Mouse (Mus musculus) spleen, postnatal 4 days (tissue): ENCODE measurements at regions not wholly inside any gene's neighbourhood (a gene's known extent, or its start where the extent isn't known, plus 50 kb on each side); places are given as distances from the start of the nearest gene placed in this dataset.

Source experiments
- DNase-seq, 2 experiments: peaks; one replicate each; pipeline ENCODE4 v3.0.0; 2022; ENCODE audit warnings: low spot score in 2 of 2

DNA sequence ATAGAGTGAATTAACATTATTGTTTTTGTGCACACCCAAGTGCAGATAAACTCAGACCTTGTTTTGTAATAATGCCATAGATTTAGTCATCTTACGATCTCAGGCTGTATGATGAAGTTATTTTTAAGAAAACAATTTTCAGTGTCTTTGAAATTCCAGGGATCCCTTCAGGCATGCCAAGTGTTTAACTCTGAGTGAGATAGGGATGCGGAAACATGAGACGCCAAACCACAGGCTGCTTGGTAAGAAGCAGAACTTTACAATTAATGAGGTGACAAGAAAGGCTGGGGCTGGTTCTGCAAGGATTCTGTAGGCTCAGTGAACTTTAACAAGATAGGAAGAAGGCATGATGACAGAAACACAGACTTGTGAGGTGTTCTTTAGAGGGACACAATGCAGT is 292.3 kb upstream of the Alcam start:
- no peak for DNase-seq

DNA sequence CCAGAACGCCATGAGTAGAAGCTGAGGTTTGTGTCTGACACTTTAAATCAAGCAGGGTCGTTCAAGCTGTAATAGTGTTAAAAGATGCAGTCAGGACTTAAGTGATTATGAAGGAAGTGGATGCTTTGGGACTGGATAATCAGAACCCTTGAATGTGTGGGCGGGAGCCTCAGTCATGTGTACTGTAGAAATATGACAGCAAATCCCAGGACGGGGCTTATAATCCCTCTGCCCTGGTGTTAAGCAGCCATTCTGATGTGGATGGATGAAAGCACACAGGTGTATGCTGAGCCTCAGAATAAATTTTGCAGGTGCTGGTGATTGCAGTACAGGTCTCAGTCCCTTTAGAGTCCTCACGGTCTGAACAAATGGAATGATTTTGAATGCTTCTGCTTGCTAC is 290.8 kb upstream of the Alcam start:
- DNase-seq, result no peak

DNA sequence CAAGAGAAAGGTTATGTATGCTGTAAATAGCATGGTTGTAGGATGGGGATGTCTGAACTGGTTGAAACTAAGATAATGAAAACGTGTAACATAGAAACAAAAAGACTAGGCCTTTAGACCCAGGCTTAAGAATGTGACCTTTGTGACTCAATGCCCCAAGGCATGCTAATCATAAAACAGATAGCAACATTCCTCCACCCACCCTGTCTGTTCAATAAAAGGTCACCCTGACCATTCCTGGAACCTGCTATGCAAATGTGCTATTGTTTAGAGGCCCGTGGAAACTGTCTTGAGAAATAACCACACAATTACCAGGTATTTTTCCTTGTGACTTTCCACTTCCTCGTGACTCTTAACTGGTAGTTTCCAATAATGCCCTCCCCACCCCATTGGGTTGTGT is 288.3 kb upstream of the Alcam start:
- DNase-seq, result no peak

DNA sequence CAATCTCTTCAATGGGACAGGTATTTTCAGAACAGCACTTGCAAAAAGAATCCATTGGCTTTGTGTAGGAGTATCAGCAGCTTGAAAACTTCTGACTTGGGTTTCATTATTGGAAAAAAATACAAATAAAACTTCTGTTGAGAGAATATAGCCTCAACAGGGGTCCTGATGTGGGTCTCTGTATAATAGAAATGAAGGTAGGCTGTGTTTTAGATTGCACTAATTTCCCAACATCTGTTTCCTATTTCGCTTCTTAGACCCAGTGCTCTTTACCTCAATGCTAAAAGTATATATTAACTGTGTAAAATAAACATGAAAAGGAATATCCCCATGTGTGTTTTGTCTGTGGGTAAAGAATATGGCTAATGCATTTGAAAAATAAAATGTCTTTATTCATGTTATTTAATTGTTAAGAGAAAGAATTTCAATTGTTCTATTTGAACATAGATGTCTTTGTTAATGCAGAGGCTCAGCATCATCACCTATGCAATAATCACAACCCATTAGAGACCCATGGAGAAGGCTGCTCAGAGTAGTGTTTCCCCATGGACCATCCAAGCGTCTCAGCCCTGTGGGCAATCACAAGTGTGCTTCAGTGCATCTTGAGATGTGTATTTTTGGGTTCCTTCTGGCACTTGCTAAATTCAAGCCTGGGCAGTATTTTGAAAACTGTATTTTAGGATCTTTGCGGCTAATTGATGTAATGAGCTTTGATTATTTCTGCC is 272.4 kb upstream of the Alcam start:
- no peak for DNase-seq

DNA sequence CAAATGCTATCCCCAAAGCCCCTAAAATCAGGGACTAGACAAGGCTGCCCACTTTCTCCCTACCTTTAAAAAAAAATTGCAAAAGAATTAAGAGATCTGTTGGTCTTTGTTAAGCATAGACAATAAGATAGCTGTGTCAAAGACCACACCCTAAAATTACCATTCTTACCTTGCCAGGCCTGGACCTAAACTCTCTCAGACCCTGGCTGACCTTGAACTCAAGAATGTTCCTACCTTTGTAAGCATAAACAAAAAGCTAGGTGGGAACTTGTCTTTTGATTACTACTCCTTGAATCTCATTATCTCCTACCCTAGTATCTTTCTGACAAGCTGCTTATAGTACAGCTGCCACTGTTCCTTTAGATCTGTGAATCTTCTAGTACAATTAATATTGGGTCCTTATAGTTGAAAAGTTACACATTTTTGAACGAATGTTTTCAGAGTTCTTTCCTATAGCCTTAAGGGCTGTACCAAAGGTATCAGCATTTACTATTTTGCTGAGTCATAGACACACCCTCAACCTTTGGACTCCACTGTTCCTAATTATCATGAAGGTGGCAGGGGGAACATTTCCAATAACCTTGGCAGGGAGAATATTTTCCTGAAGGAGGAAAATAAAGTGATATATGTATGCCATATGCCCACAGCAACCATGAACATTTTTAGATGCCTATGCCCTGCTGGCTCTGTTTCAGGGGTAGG is 264.5 kb upstream of the Alcam start:
- no peak for DNase-seq

DNA sequence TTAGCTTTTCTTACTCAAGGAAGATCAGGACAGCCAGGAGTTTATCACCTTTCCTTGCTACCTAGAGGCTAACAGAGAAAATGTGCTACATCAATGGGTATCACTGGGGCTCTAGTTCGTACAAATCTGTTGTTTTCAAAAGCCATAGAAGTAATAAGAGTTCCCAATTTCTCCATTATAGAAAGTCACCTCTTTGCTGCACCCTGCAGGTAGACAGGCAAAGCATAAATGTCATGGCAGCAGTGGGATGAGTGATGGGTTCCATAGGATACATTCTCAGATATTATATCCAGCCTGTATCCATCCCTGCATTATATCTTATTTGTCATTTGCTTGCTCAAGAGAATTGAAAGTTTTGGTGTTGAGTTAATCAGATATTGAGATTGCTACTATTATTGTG is 236.4 kb upstream of the Alcam start:
- no peak for DNase-seq

DNA sequence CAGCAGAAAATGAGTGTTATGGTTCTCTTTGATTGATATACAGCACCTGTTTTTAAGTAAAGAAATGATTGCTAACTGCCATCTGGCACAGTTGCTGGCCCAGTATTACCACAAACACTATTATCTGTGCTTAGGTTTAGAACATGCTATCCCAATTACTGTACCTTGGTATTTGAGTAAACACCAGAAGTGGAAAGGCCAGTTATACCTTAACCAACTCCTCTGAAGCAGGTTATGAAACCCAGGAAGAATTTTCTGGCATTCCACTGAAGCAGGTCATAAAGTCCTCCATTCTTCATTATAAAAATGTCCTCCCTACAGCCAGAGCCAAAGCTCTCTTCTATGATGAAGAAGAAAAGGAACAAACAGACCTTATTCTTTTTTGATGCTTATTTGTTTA is 201.0 kb upstream of the Alcam start:
- no peak for DNase-seq
